Mouse (Mus musculus): ENCODE results near the gene Tomm6.
A peak's percentile ranks its signal among the peaks of the same experiment; 100 is the strongest.

The Tomm6 gene

GRCm38 (mm10) chr17:47688344-47688607, at the start of gene Tomm6:
Gene Tomm6, minus strand, starts transcription at chr17:47688386.
- no peak for DNase-seq (ENCODE audit: extremely low spot score)

- DNase-seq (ENCODE audit: extremely low spot score): peak; percentile 66
Measured at GRCm38 (mm10) chr17:47737271-47738065, 49.3 kb upstream of the Tomm6 start.

GRCm38 (mm10) chr17:47736856-47737255, 48.7 kb upstream of the Tomm6 start, which contains the start of gene Tfeb:
Gene Tfeb, plus strand, starts transcription at chr17:47737030.
- peak; percentile 94 for DNase-seq (ENCODE audit: extremely low spot score)

DNA sequence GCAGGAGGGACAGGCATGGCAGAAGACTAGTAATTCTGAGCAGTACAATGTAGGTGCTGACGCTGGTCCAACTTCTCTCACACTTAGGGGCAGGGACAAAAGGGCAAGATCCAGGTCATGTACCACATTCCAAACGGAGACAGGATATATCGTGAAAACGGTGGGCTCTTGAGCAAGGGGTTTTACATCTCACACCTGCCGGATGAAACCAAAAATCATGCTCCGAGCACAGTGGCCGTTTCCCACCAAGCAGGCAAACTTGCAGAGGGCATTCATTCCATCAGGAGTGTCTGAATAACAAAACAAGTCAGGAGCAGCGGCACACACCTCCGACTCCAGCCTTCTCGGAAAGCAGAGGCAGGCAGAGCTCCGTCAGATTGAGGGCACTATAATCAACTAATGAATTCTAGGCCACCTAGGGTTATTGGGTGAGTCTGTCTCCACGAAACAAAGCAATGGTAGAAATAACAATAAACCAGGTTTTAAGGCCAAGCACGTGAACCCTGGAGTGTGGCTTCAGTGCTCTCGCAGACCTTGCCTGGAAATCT, 47.4 kb upstream of the Tomm6 start:
- no peak for DNase-seq (ENCODE audit: extremely low spot score)

DNA sequence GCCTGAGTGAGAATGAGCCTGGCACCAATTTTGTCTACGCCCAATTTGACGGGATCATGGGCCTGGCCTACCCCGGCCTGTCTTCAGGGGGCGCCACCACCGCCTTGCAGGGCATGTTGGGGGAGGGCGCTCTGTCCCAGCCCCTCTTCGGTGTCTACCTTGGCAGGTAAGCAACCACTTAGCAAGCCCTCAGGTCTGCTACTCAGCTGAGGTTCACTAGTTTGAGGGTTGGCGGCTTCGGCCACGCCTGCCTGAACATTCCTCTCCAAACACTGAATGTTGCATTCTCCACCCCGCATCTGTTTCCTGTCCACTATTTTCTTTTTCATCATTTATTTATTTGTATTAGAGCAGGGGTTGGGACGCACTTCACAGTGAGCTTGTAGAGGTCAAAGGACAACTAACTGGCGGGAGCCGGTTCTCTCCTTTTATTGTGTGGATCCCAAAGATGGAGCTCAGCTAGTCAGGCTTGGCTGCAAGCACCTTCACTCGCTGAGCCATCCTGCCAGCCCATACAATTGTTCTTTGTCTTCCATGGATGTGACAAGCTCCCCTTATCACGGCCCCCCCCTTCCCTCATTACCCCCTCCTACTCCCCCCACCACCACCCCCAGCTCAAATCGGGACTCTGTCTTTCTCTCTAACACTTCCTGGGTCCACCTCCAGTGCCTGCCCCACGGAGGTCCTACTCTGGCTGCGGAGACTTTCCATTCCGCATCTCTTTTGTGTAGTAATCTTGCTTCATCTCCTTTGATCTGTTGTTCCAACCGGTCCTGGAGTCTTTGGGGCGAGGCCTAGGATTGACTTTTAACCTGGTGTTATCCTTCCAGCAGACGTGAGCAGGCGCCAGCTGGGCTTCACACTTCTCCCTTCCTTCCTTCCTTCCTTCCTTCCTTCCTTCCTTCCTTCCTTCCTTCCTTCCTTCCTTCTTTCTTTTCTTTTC, 42.7 kb upstream of the Tomm6 start:
- no peak for DNase-seq (ENCODE audit: extremely low spot score)

- no peak for DNase-seq (ENCODE audit: extremely low spot score)
Measured at GRCm38 (mm10) chr17:47726566-47726965, 38.4 kb upstream of the Tomm6 start, which contains the start of gene Pgc. Gene Pgc, plus strand, starts transcription at chr17:47726842.

- DNase-seq (ENCODE audit: extremely low spot score): no peak
Measured at GRCm38 (mm10) chr17:47721183-47721582, 33.0 kb upstream of the Tomm6 start.

- DNase-seq (ENCODE audit: extremely low spot score): no peak
Measured at GRCm38 (mm10) chr17:47715037-47715436, 26.9 kb upstream of the Tomm6 start.

GRCm38 (mm10) chr17:47712889-47713571, 24.8 kb upstream of the Tomm6 start:
- DNase-seq (ENCODE audit: extremely low spot score): no peak

- no peak for DNase-seq (ENCODE audit: extremely low spot score)
Measured at GRCm38 (mm10) chr17:47711883-47712282, 23.7 kb upstream of the Tomm6 start.

GRCm38 (mm10) chr17:47710036-47710435, 21.9 kb upstream of the Tomm6 start:
- no peak for DNase-seq (ENCODE audit: extremely low spot score)

DNA sequence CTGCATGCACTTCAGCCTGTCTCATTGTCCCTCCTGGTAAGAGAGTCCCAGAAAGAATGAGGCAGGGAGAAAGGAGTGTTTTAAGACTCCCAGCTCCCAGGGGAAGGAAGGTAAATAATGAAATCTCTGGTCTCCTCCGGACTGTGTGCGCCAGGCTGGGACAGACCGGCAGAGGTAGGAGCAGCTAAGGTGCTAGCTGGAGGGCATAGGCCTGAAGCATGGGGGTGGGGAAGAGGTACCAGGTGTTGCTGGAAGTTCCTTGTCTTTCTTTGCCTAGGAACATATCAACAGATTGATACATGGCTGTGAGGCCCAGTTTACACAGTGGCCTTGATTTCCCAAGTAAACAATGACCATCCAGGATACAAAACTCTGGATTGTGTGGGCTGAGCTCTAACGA, 20.8 kb upstream of the Tomm6 start:
- DNase-seq (ENCODE audit: extremely low spot score): no peak

GRCm38 (mm10) chr17:47707961-47708360, 19.8 kb upstream of the Tomm6 start:
- no peak for DNase-seq (ENCODE audit: extremely low spot score)

DNA sequence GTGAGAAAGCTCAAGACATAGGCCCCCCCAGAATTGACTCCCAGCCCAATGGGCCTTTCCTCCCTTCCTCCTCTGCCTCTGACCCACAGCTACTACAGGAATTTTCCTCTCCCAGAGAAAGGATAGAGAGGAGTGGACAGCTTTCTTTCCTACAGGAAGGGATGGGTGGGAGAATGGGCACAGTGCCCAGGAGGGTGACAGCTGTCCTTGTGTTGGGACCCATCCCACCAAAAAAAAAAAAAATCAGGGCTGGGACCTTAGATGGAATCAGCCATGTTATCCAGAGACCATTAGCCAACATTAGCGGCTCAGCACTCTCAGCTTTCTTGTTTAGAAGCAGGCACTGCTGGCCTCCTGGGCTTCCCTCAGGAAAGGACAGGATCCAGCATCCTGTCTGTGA, 18.0 kb upstream of the Tomm6 start:
- DNase-seq (ENCODE audit: extremely low spot score): no peak

- no peak for DNase-seq (ENCODE audit: extremely low spot score)
Measured at GRCm38 (mm10) chr17:47704692-47705091, 16.5 kb upstream of the Tomm6 start.

- DNase-seq (ENCODE audit: extremely low spot score): peak; percentile 40
Measured at GRCm38 (mm10) chr17:47703556-47703955, 15.4 kb upstream of the Tomm6 start.

DNA sequence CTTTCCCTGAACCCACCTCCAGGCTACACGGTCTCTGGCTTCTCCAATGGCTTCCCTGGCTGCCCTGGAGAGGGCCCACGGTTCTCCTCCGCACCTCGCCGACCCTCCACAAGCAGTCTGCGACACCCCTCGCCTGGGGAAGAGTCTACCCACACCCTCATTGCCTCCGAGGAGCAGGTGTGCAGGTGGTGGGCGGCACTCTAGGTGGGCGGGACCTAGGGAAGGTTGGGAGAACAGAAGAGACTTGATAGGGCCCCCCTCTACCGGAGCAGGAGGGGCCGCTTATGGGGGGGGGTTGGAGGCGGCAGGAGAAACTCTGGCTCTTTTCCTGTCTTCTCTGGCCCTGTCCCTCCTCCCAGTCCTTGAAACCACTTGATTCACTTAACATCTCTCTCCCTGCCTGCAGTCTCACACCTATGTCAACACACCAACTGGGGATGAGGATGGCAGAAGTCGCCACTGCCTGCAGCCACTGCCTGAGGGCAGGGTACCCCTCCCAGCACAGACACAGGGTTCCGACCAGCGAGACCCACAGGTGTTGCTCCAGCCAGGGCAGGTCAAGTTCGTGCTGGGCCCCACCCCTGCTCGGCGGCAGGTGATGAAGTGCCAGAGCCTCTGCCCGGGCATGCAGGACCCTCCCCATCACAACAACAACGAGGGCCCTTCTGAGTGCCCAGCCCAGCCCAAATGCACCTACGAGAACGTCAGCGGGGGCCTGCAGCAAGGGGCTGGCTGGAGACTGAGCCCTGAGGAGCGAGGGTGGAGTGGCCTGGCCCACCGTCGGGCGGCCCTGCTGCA, 14.6 kb upstream of the Tomm6 start:
- DNase-seq (ENCODE audit: extremely low spot score): no peak

DNA sequence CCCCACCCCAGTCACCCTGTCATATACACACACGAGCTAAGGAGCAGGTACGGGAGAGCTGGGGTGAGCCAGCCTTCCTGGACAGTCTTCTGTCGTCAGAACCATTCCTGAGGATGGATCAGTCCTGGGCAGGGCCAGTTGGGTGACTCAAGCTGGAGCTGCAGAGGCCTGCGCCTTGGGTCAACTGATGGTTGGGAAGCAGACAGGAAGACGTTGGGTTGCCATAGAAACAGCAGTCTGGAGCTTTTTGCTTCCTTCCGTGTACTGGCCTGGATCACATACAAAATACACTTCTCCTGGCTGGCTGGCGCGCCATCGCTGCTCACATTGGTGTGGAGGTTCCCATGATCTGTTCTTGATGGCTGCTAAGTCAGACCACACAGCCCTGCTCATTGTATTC, 13.6 kb upstream of the Tomm6 start:
- DNase-seq (ENCODE audit: extremely low spot score): no peak

- no peak for DNase-seq (ENCODE audit: extremely low spot score)
Measured at GRCm38 (mm10) chr17:47699055-47699454, 10.9 kb upstream of the Tomm6 start.

- no peak for DNase-seq (ENCODE audit: extremely low spot score)
Measured at GRCm38 (mm10) chr17:47698156-47698555, 10.0 kb upstream of the Tomm6 start.

DNA sequence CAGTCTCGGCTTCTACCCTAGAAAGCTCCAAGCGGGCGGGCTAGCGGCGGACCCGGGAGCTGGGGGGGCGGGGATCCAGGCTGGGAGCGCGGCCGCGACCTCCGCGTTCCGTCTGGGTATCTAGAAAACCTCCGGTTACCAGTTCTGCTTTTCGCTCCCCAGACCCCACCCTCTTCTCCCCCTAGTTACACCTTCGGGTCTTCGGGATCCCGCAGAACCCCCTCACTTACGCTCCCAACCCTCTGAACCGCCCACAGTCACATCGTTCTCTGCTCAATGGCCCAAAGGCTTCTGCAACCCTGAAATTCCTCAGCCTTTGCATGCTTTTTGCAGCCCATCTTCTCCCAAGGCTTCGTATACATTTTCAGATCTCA, 7.1 kb upstream of the Tomm6 start:
- no peak for DNase-seq (ENCODE audit: extremely low spot score)
